Mouse (Mus musculus): ENCODE data around the gene Gm2244. TPM values are rescaled to one million over a fixed set of nuclear protein-coding genes. Genes with fewer than 3 reads are reported as not detected.
"Not testable (repeated sequence)": the region's sequence is repeated elsewhere in the genome, so short reads cannot be mapped to it uniquely, and the experiment has no call there.

Gm2244 gene
- 0.27 and 0.71 TPM in 2 replicates for polyA plus RNA-seq (2015; fragmentation: Nextera tagmentation; extraction: Ambion mirVana)

DNA sequence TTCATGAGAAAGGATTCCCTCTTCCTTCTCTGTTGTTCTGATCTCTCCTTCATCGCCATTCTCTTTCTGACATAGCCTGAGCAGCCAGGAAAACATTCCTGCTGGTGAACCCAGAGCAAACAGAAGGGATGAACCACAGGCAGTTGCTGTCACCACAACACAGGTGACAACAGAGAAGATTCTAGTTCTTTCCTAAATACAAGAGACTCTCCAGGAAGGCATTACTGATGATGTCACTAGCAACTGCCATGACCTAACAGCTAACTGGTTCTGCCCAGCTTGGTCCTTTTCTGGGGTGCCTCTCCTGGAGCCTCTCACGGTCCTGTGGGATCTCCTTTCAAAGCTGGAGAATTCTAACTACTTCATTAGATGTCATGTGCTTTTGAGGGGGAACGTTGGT is at the start of gene Gm2244:
TSS of gene Gm2244 (minus strand) at position 101 of the 400 bp plus-strand sequence.
- not testable (repeated sequence) for H3K4me1 ChIP-seq (replicated peaks); H3K4me2 ChIP-seq (replicated peaks); ATAC-seq; H3K27ac ChIP-seq; H3K27me3 ChIP-seq; H3K4me3 ChIP-seq (replicated peaks); H3K36me3 ChIP-seq; H3K9me3 ChIP-seq; H3K9ac ChIP-seq (replicated peaks)
- WGBS: 88% methylated on average over 1 of the region's 3 CpGs

DNA sequence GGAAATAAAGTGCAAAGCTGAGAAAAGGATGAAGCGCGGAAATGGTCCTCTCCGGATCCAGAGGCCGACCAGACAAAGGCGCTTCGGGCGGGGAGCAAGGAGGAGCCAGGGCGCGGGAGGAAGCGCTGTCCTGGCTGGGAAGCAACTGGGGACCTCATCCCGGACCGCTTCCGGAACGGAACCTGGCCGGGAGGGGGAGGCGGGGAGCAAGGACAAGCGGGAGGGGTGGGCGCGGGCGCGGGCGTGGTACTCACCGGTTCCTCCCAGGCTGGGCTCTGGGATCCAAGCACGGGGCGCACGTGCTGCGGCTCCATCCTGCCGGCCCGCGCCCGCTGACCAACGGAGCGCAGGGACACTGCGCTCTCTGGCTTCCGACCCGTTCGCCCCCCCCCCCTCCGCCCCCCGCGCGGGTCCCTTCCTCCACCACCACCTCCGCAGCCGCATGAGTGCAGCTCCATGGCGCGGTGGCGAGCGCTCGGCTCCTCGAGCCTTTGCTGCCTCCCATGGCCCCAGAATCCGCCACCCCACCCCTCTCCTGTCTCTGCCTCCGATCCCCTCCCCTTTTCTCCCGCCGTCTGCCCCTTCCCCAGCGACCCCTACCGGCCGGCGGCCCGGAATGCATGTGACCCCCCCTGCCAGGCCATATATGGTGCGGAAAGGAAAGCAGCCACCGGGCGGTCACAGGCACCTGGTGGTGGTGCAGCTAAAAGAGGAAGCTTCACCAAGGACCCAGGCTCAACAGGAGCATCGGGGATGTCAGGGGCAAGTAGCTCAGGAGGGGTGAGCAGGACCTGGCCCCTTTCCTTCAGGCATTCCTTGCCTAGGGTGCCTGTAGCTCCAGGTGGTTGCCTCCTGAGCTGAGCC is 35.3 kb upstream of the Gm2244 start, which contains the start of gene Gm2237:
TSS of gene Gm2237 (minus strand) at position 332 of the 864 bp plus-strand sequence.
- H3K4me2 ChIP-seq (replicated peaks): peak within 1 kb of the TSS; percentile 55
- not testable (repeated sequence) for H3K27me3 ChIP-seq; H3K4me1 ChIP-seq (replicated peaks); ATAC-seq; H3K36me3 ChIP-seq; H3K9me3 ChIP-seq
- peak within 1 kb of the TSS; percentile 48 for H3K4me3 ChIP-seq (replicated peaks)
- WGBS: 0% methylated on average over 22 of the region's 62 CpGs
- H3K27ac ChIP-seq: peak within 1 kb of the TSS; percentile 58; the same call in 1 of the 2 replicates
- peak within 1 kb of the TSS; percentile 64 for H3K9ac ChIP-seq (replicated peaks)

Other genes starting within 250 kb of the Gm2244 start
- 3.1 and 3.8 TPM in 2 replicates for gene Gm21738, start 131.0 kb downstream of the Gm2244 start, polyA plus RNA-seq (2015; fragmentation: Nextera tagmentation; extraction: Ambion mirVana)
- gene Gm2237, start 35.2 kb upstream of the Gm2244 start, polyA plus RNA-seq (2015; fragmentation: Nextera tagmentation; extraction: Ambion mirVana): 4.7 and 6.1 TPM in 2 replicates
- gene Gm5458, start 52.6 kb upstream of the Gm2244 start, polyA plus RNA-seq (2015; fragmentation: Nextera tagmentation; extraction: Ambion mirVana): not detected in 2 replicates
- 35.1 and 40.7 TPM in 2 replicates for gene Nid2, start 201.3 kb upstream of the Gm2244 start, polyA plus RNA-seq (2015; fragmentation: Nextera tagmentation; extraction: Ambion mirVana)